Mouse (Mus musculus) limb, embryonic 14.5 days (tissue): ENCODE data around the gene Sh2d3c. TPM values are rescaled to one million over a fixed set of nuclear protein-coding genes. Genes with fewer than 3 reads are reported as not detected.

Experiments used
- ATAC-seq: fragments of 200-750 bp; cut with Nextera tagmentation; 2 replicates; pipeline ENCODE4 v1.8.0; 2017; ENCODE audit warnings: low read depth, moderate number of reproducible peaks, moderate TSS enrichment; ENCODE audit not compliant: low FRiP score
- DNase-seq: peaks from one replicate; pipeline ENCODE4 v3.0.0-alpha.2; 2015; ENCODE audit warnings: low spot score
- H3K27ac ChIP-seq: fragments of 300-500 bp; sonication (generic); replicated peaks from 2 replicates; pipeline ENCODE4 v1.5.1; 2014; ENCODE audit warnings: low read depth, mild to moderate bottlenecking, low read length, moderate library complexity, mixed read lengths
- H3K27me3 ChIP-seq: fragments of 300-500 bp; sonication (generic); 2 replicates; pipeline ENCODE4 v1.6.1; 2014; ENCODE audit warnings: low read length, mixed read lengths; ENCODE audit not compliant: control insufficient read depth, insufficient read depth
- H3K36me3 ChIP-seq: fragments of 300-500 bp; sonication (generic); 2 replicates; pipeline ENCODE4 v1.6.1; 2014; ENCODE audit warnings: mild to moderate bottlenecking, low read length, moderate library complexity, mixed read lengths; ENCODE audit not compliant: control insufficient read depth, insufficient read depth
- H3K4me1 ChIP-seq: fragments of 300-500 bp; sonication (generic); 2 replicates; pipeline ENCODE4 v1.6.1; 2014; ENCODE audit warnings: antibody characterized with exemption, low read length, mixed read lengths; ENCODE audit not compliant: control insufficient read depth, insufficient read depth
- H3K4me2 ChIP-seq: fragments of 300-500 bp; sonication (generic); replicated peaks from 2 replicates; pipeline ENCODE4 v1.6.1; 2014; ENCODE audit warnings: low read depth, mild to moderate bottlenecking, low read length, moderate library complexity; ENCODE audit not compliant: severe bottlenecking
- H3K4me3 ChIP-seq: fragments of 300-500 bp; sonication (generic); replicated peaks from 2 replicates; pipeline ENCODE4 v1.5.1; 2014; ENCODE audit warnings: low read length
- H3K9ac ChIP-seq: fragments of 300-500 bp; sonication (generic); 2 replicates; pipeline ENCODE4 v1.6.1; 2014; ENCODE audit warnings: mild to moderate bottlenecking, low read depth, low read length, moderate library complexity; ENCODE audit not compliant: severe bottlenecking
- H3K9me3 ChIP-seq: fragments of 300-500 bp; sonication (generic); 2 replicates; pipeline ENCODE4 v1.6.1; 2016; ENCODE audit warnings: low read length; ENCODE audit not compliant: control insufficient read depth
- POLR2A ChIP-seq: fragments of 200-500 bp; IDR thresholded peaks from 2 replicates; pipeline ENCODE4 v1.8.0; 2012; ENCODE audit warnings: inconsistent platforms, mild to moderate bottlenecking, moderate library complexity, borderline replicate concordance; ENCODE audit not compliant: insufficient read depth, insufficient read length; ENCODE audit errors: extremely low read depth
- WGBS: fragments of 180-500 bp; shearing (Covaris S2); extraction: QIAGEN DNeasy Blood & Tissue Kit; methylation state at CpG from one replicate; pipeline ENCODE4 v1.1.7; 2014; 5-methylcytosine and 5-hydroxymethylcytosine counted together
- polyA plus RNA-seq, 2 experiments: library from polyadenylated mRNA; depleted of rRNA in 1 of 2; stranded (reverse) in 1 of 2; unstranded in 1 of 2; fragments of >200 nt; fragmentation: Nextera tagmentation in 1 of 2; extraction: Ambion mirVana in 1 of 2; gene quantifications; 2 replicates each; pipeline versions ENCODE4 v1.2.1 to v1.2.3; 2012 to 2014

The Sh2d3c gene
- polyA plus RNA-seq, 2 experiments = 18.5 to 36.8 TPM

- 3% methylated on average over 16 of the region's 16 CpGs for WGBS
- Histone ChIP-seq H3K4me3 (peak overlapping the region; percentile 36), H3K9me3 (no peaks in the 10 kb centered on the region), H3K4me2 (peak overlapping the region; percentile 57), H3K27ac (0 out of 2 replicates have a peak overlapping the region, but pooled peaks have one; percentile 38), H3K27me3 (no peaks in the 10 kb centered on the region), H3K36me3 (no peaks in the 10 kb centered on the region), H3K4me1 (peaks cover 34% of the 10 kb centered on the region), H3K9ac (peak overlapping the region; percentile 43; the same call in 1 of the 2 replicates)
- TF ChIP-seq POLR2A = peak; percentile 55; the same call in 1 of the 2 replicates
- DNase-seq (peak; percentile 95), ATAC-seq (peak; percentile 96)
Measured at GRCm38 (mm10) chr2:32727435-32727834, 6.6 kb downstream of the Sh2d3c start.

GRCm38 (mm10) chr2:32728463-32728862 lies 7.6 kb downstream of the Sh2d3c start:
- Histone ChIP-seq H3K4me2 (peak overlapping the region; percentile 57), H3K27me3 (no peaks in the 10 kb centered on the region), H3K27ac (no peak overlapping the region), H3K4me3 (peak overlapping the region; percentile 36), H3K9ac (peak overlapping the region; percentile 7; the same call in 1 of the 2 replicates), H3K9me3 (no peaks in the 10 kb centered on the region), H3K4me1 (peaks cover 34% of the 10 kb centered on the region), H3K36me3 (no peaks in the 10 kb centered on the region)
- no peak for DNase-seq
- whole genome bisulfite sequencing = 50% methylated on average over 7 of the region's 7 CpGs
- TF ChIP-seq POLR2A = no peak
- no peak for ATAC-seq

GRCm38 (mm10) chr2:32729547-32729946 lies 8.7 kb downstream of the Sh2d3c start:
- WGBS = 54% methylated on average over 4 of the region's 4 CpGs
- Histone ChIP-seq H3K27me3 (no peaks in the 10 kb centered on the region), H3K9ac (no peak overlapping the region), H3K9me3 (no peaks in the 10 kb centered on the region), H3K27ac (no peak overlapping the region), H3K4me3 (no peak overlapping the region), H3K36me3 (no peaks in the 10 kb centered on the region), H3K4me1 (peaks cover 37% of the 10 kb centered on the region), H3K4me2 (0 out of 2 replicates have a peak overlapping the region, but pooled peaks have one; percentile 28)
- DNase-seq (no peak), ATAC-seq (no peak)
- no peak for TF ChIP-seq POLR2A

- Histone ChIP-seq H3K27ac (peak overlapping the region; percentile 68), H3K36me3 (no peaks in the 10 kb centered on the region), H3K4me1 (peaks cover 39% of the 10 kb centered on the region), H3K9ac (0 out of 2 replicates have a peak overlapping the region, but pooled peaks have one; percentile 18), H3K27me3 (no peaks in the 10 kb centered on the region), H3K4me2 (peak overlapping the region; percentile 28), H3K4me3 (no peak overlapping the region), H3K9me3 (no peaks in the 10 kb centered on the region)
- no peak for TF ChIP-seq POLR2A
- WGBS = 4% methylated on average over 11 of the region's 11 CpGs
- DNase-seq (peak; percentile 73), ATAC-seq (peak; percentile 41)
Measured at GRCm38 (mm10) chr2:32730854-32731253, 10.0 kb downstream of the Sh2d3c start.

GRCm38 (mm10) chr2:32731911-32732310 lies 11.1 kb downstream of the Sh2d3c start:
- Histone ChIP-seq H3K27ac (peak overlapping the region; percentile 33; the same call in 1 of the 2 replicates), H3K27me3 (no peaks in the 10 kb centered on the region), H3K36me3 (no peaks in the 10 kb centered on the region), H3K4me2 (no peak overlapping the region), H3K4me3 (no peak overlapping the region), H3K9me3 (no peaks in the 10 kb centered on the region), H3K4me1 (peaks cover 39% of the 10 kb centered on the region), H3K9ac (peak overlapping the region; percentile 12; the same call in 1 of the 2 replicates)
- no peak for TF ChIP-seq POLR2A
- no peak for ATAC-seq
- WGBS = 72% methylated on average over 4 of the region's 4 CpGs
- DNase-seq = no peak
